9 mouse cellular contexts compared by ENCODE assay signal in the genomic region with DNA sequence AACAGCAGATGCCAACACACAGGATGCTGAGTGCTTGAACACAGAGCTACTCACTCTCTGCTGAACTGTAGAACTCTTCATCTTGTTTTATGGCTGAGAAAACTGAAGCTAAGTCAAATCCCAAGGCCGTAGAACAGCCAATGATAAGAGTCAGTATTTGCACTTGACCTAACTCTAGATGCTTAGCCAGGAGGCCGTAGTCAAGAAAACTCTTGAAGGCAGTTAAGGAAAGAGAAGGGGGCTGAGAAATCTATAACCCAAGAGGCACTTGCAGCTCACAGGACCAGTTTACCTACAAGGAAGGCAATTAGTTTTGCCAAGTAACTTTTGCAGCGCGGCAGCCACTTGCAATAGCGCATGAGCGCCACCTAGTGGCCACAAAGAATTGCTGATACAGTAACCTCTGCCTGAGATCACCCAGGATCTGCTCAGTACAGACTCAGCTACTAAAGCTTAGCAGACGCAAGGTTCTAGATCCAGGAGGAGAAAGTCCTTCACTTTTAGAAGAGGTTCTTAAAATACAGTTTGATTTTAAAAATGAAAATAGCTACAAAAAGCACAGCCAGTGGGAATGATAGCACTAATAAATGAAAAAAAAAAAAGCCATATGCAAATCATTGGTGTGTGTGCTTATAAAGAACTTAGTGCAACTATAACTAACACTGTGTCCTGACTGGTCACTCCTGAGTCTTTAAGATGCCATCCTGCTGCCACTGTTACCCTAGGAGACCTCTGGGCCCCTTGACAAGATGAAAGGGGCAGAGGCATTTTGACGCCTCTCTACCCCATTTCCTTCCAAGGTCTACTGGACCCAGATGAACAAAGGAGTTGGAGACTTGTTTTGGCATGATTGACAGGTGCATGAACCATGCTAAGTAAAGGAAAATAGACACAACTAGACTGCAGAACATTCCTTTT.
DNase-seq lines count a peak whose midpoint lies in the region; ATAC-seq and TF ChIP-seq lines count a peak whose summit lies in the region.
"Had no signal": no experiment of that assay in that cellular context is flagged by ENCODE, and none has a peak within 500 bp of the region (broad histone marks: within the 10 kb centered on the region; RNA-seq: fewer than 3 reads in every experiment).

No protein-coding gene starts in this region.

- peak; percentile 39 for DNase-seq in gastrocnemius, postnatal 25 days
- peak; percentile 63 for DNase-seq in large intestine, adult 2 months (ENCODE audit: low read depth, low spot score)
- DNase-seq in lung, adult 2 months: peak; percentile 71
- DNase-seq in right cerebral cortex, adult 2 months (ENCODE audit: low spot score in 2 of 2): peak; percentile 87 to 88
- peak; percentile 54 to 68 for DNase-seq in urinary bladder, adult 18-20 months (ENCODE audit: low spot score in 2 of 2)

- peak; percentile 97 for TF ChIP-seq CTCF in lung, adult 2 months (IDR thresholded peaks at IDR 0.05; ENCODE audit: insufficient read depth, low read length)

- TF ChIP-seq POLR2A in lung, adult 2 months (IDR thresholded peaks at IDR 0.05; ENCODE audit: borderline replicate concordance, extremely low read depth, low read depth, low read length): no peak

- peak; percentile 74 for ATAC-seq in CD4-positive, CD25-positive, alpha-beta regulatory T cell, adult 4 months
- peak; percentile 67 for ATAC-seq in activated CD4-positive, CD25-positive, alpha-beta regulatory T cell, adult 4 months
- ATAC-seq in common myeloid progenitor, adult 5-6 weeks (replicated peaks; ENCODE audit: low read depth, poor library complexity, severe bottlenecking): peak; percentile 86

- no peaks in the 10 kb centered on the region for H3K4me1 ChIP-seq in lung, adult 2 months (ENCODE audit: control insufficient read depth, insufficient read depth, low read length)

- no peak overlapping the region for H3K4me3 ChIP-seq in lung, adult 2 months (replicated peaks; ENCODE audit: extremely low read depth, low read depth, low read length)
- H3K4me3 ChIP-seq: limb, embryonic 13.5 days had no signal

- 17% methylated on average over 8 of the region's 8 CpGs for WGBS in large intestine, adult 2 months
- WGBS in lung, adult 2 months: 28% methylated on average over 8 of the region's 8 CpGs
